Mouse (Mus musculus): ENCODE results near the gene Gm20388.

DNA sequence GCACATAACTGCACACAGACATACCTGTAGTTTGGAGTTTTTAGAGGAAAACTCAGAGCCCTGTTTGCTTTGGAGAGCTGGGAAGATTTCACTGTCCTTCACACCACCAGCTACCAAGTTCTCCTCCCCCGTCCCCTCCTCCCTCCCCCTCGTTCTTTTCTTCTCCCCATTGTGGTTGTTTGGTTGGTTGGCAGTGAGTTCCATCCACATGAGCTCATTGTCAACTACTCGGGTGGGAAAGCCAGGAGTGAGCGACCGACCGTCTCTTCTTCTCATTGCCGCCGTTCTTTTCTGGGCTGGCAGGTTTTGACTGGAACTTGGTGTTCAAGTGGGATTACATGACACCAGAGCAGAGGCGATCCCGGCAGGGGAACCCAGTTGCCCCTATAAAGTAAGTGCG, 4421.1 kb downstream of the Gm20388 start:
- TF ChIP-seq CTCF (IDR thresholded peaks at IDR 0.05; ENCODE audit: borderline replicate concordance, extremely low read depth, insufficient read depth, insufficient read length), result no peak
- no peak for TF ChIP-seq POLR2A (IDR thresholded peaks at IDR 0.05; ENCODE audit: borderline replicate concordance, extremely low read depth, insufficient read depth, insufficient read length, poor library complexity, severe bottlenecking)

Data from brain, embryonic 14.5 days (tissue).